Mouse (Mus musculus) Patski (cell line): ENCODE measurements around the gene Zfp97. TPM values are rescaled to one million over a fixed set of nuclear protein-coding genes. Genes with fewer than 3 reads are reported as not detected.
A peak's percentile ranks its signal among the peaks of the same experiment; 100 is the strongest.
"Not testable (repeated sequence)": the region's sequence is repeated elsewhere in the genome, so short reads cannot be mapped to it uniquely, and the experiment has no call there.

Experiments
- ATAC-seq: fragments of 100-300 bp; one replicate; pipeline ENCODE4 v1.8.0; 2021
- CTCF ChIA-PET: fragments of 350-600 bp; sonication (Branson Sonifier 250); formaldehyde crosslinking; loops from one replicate; lab custom pipeline; 2022; ENCODE audit warnings: inconsistent platforms; lab: Charles Lee
- POLR2A ChIA-PET: fragments of 350-600 bp; sonication (Branson Sonifier 250); formaldehyde crosslinking; loops from one replicate; lab custom pipeline; 2022; ENCODE audit warnings: antibody characterized with exemption, inconsistent platforms; lab: Charles Lee
- DNase-seq: peaks from one replicate; pipeline ENCODE4 v3.0.0-alpha.2; 2011; ENCODE audit warnings: low read depth, low spot score
- H3K27me3 ChIP-seq: fragments of 371-371 bp; one replicate; pipeline ENCODE4 v1.5.1; 2021
- CTCF ChIP-seq: fragments of 100-300 bp; IDR thresholded peaks from one replicate; pipeline ENCODE4 v1.5.1; 2021
- in situ Hi-C: fragments of 300-500 bp; cut with MboI; formaldehyde crosslinking; loops from 3 replicates; pipeline ENCODE4 v1.11.1; 2018; ENCODE audit warnings: low pct_unique_long_range_greater_than_20kb, mixed read lengths
- polyA plus RNA-seq: library from polyadenylated mRNA; unstranded; gene quantifications from one replicate; pipeline ENCODE4 v1.2.3, GENCODE M21; 2021

The Zfp97 gene
- polyA plus RNA-seq: 6.8 TPM

- H3K27me3 ChIP-seq, POLR2A ChIA-PET, CTCF ChIA-PET, DNase-seq, in situ Hi-C loops: not testable (repeated sequence)
- ATAC-seq: peak; percentile 100
These were observed at the start of gene Zfp97 for GRCm38 (mm10) chr17:17120830-17121502. TSS of gene Zfp97 (plus strand) at chr17:17121415.

- ATAC-seq: peak; percentile 100
- DNase-seq, POLR2A ChIA-PET, H3K27me3 ChIP-seq, CTCF ChIA-PET: not testable (repeated sequence)
- in situ Hi-C loops: loop anchor here (25.0 kb wide), 1 partner anchor 133 kb away; no protein-coding TSS in a partner anchor
These were observed 57.7 kb downstream of the Zfp97 start for GRCm38 (mm10) chr17:17178757-17179413.

DNA sequence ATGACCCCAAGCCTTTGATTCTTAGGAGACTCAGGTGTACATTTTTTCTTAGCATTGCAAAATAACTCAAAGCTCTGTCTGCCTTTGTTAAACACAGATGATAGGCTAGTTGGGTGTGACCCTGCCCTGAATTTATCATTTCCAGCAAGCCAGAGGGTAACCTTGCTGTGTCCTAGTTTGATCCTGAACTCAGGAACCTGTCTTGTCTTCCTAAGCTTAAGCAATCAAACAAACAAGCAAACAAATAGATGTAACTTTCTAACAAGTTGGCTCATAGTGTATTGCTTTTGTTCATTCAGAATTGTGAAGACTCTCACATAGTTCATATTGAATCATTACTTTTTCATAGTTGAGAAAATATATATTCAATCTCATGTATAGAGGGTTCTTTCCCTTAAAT is 73.5 kb downstream of the Zfp97 start:
- POLR2A ChIA-PET: not testable (repeated sequence)

DNA sequence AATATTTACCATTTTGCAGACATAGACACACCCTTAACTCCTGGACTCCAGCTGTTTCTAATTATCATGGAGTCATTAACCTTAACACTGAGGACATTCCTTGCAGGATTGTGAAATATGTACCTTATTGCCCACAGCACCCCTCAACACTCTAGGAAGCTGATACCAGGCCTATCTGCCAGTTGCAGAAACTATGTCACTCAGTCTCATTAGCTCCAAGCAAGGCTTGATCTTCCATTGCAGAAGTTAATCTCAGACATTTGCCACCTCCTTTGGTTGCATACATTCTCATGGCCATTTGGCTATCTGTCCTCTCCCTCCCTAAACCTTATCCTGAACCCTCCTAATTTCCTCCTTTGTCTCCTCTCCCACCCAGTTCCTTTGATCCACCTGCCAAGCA is 74.0 kb downstream of the Zfp97 start:
- in situ Hi-C loops: loop anchor here (25.0 kb wide), 1 partner anchor 117 kb away; no protein-coding TSS in a partner anchor
- no peak for DNase-seq
- ChIA-PET CTCF (no interaction called here), POLR2A (no interaction called here)
- H3K27me3 ChIP-seq: no peaks in the 10 kb centered on the region
- ATAC-seq: no peak
- no peak for TF ChIP-seq CTCF

More for the DNA sequence above, 73.5 kb downstream of the Zfp97 start:
- H3K27me3 ChIP-seq, DNase-seq, CTCF ChIA-PET, ATAC-seq: not testable (repeated sequence)
- in situ Hi-C loops: loop anchor here (25.0 kb wide), 1 partner anchor 118 kb away; no protein-coding TSS in a partner anchor

DNA sequence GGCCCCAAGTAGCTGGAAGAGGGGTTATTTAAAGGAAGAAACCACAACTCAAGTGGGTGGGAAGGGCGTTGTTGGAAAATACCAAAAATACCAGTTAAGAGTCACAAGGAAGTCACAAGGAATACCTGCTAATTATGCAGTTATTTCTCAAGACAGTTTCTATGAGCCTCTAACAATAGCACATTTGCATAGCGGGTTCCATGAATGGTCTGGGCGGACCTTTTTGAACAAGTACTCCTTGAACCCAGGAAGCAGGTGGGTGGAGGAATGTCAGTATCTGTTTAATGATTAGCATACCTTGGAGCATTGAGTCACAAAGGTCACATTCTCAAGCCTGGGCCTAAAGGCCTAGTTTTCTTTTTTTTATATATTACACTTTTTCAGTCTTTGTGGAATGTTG is 74.9 kb downstream of the Zfp97 start:
- in situ Hi-C loops: loop anchor here (25.0 kb wide), 1 partner anchor 116 kb away; no protein-coding TSS in a partner anchor
- ATAC-seq, CTCF ChIA-PET, POLR2A ChIA-PET, DNase-seq, H3K27me3 ChIP-seq: not testable (repeated sequence)

Other genes with a start within 250 kb of the Zfp97 start
- gene Zfp960, start 57.3 kb upstream of the Zfp97 start, polyA plus RNA-seq: 3.8 TPM